Mouse (Mus musculus): ENCODE measurements around the gene Gm13696. TPM values are rescaled to one million over a fixed set of nuclear protein-coding genes. Genes with fewer than 3 reads are reported as not detected.
"Not testable (repeated sequence)": the region's sequence is repeated elsewhere in the genome, so short reads cannot be mapped to it uniquely, and the experiment has no call there.

Gm13696 gene
- polyA plus RNA-seq, 1 experiment from 2014 or later: not detected

- not testable (repeated sequence) for H3K9me3 ChIP-seq (ENCODE audit: control insufficient read depth, low read length); ATAC-seq (replicated peaks; ENCODE audit: low FRiP score); DNase-seq (ENCODE audit: low spot score); H3K4me1 ChIP-seq (replicated peaks; ENCODE audit: control insufficient read depth, insufficient read depth, low read length); H3K9ac ChIP-seq (ENCODE audit: low read depth, low read length); H3K27ac ChIP-seq (ENCODE audit: low read depth, low read length); H3K4me2 ChIP-seq; H3K27me3 ChIP-seq (replicated peaks; ENCODE audit: control insufficient read depth, insufficient read depth, low read length); H3K4me3 ChIP-seq (ENCODE audit: low read depth, low read length); H3K36me3 ChIP-seq (ENCODE audit: control insufficient read depth, insufficient read depth, low read length)
- WGBS: no CpG with 5 or more reads among the region's 6 CpGs
Measured at GRCm38 (mm10) chr2:83984443-83984842, 11.5 kb downstream of the Gm13696 start, which contains the start of gene Gm13697. Gm13697 (plus strand) TSS chr2:83984743.

GRCm38 (mm10) chr2:83990253-83990652, 17.3 kb downstream of the Gm13696 start, which contains the start of gene Gm13691:
Gm13691 (plus strand) TSS chr2:83990553.
- no CpG with 5 or more reads among the region's 6 CpGs for WGBS
- not testable (repeated sequence) for H3K36me3 ChIP-seq (ENCODE audit: control insufficient read depth, insufficient read depth, low read length); H3K4me1 ChIP-seq (replicated peaks; ENCODE audit: control insufficient read depth, insufficient read depth, low read length); ATAC-seq (replicated peaks; ENCODE audit: low FRiP score); H3K27ac ChIP-seq (ENCODE audit: low read depth, low read length); H3K4me3 ChIP-seq (ENCODE audit: low read depth, low read length); DNase-seq (ENCODE audit: low spot score); H3K9me3 ChIP-seq (ENCODE audit: control insufficient read depth, low read length); H3K27me3 ChIP-seq (replicated peaks; ENCODE audit: control insufficient read depth, insufficient read depth, low read length); H3K4me2 ChIP-seq; H3K9ac ChIP-seq (ENCODE audit: low read depth, low read length)

- H3K4me1 ChIP-seq (replicated peaks; ENCODE audit: control insufficient read depth, insufficient read depth, low read length); H3K36me3 ChIP-seq (ENCODE audit: control insufficient read depth, insufficient read depth, low read length); DNase-seq (ENCODE audit: low spot score); H3K27me3 ChIP-seq (replicated peaks; ENCODE audit: control insufficient read depth, insufficient read depth, low read length); H3K4me2 ChIP-seq; H3K9me3 ChIP-seq (ENCODE audit: control insufficient read depth, low read length); ATAC-seq (replicated peaks; ENCODE audit: low FRiP score); H3K27ac ChIP-seq (ENCODE audit: low read depth, low read length); H3K9ac ChIP-seq (ENCODE audit: low read depth, low read length); H3K4me3 ChIP-seq (ENCODE audit: low read depth, low read length): not testable (repeated sequence)
- WGBS: 25% methylated on average over 7 of the region's 9 CpGs
Measured at GRCm38 (mm10) chr2:83993639-83994255, 20.8 kb downstream of the Gm13696 start.

GRCm38 (mm10) chr2:83994526-83994925, 21.6 kb downstream of the Gm13696 start:
- H3K9ac ChIP-seq (ENCODE audit: low read depth, low read length); H3K27me3 ChIP-seq (replicated peaks; ENCODE audit: control insufficient read depth, insufficient read depth, low read length); DNase-seq (ENCODE audit: low spot score); H3K4me2 ChIP-seq; H3K36me3 ChIP-seq (ENCODE audit: control insufficient read depth, insufficient read depth, low read length); ATAC-seq (replicated peaks; ENCODE audit: low FRiP score); H3K27ac ChIP-seq (ENCODE audit: low read depth, low read length); H3K4me1 ChIP-seq (replicated peaks; ENCODE audit: control insufficient read depth, insufficient read depth, low read length); H3K4me3 ChIP-seq (ENCODE audit: low read depth, low read length); H3K9me3 ChIP-seq (ENCODE audit: control insufficient read depth, low read length): not testable (repeated sequence)
- WGBS: no CpG with 5 or more reads among the region's 3 CpGs

DNA sequence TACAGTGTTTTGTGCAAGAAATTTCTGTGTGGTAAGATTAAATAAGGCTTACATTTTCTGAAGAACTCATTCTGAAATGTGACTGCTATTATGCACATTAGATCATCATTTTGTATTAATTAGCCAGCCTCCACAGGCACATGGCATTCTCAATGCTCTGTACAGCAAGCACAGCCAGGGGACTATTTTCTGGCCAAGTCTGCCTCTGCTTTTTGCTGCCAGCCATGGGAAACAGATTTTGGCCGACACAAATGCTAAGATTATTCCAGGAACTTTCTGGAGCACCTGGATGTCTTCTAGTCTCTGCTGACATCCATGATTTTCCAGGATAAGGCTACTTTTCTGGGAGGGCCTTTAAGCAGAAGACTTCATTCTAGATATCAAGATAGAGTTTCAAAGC, 36.0 kb downstream of the Gm13696 start:
- H3K9me3 ChIP-seq (ENCODE audit: control insufficient read depth, low read length): no peaks in the 10 kb centered on the region
- H3K27me3 ChIP-seq (replicated peaks; ENCODE audit: control insufficient read depth, insufficient read depth, low read length): no peaks in the 10 kb centered on the region
- no peak overlapping the region for H3K27ac ChIP-seq (ENCODE audit: low read depth, low read length)
- H3K9ac ChIP-seq (ENCODE audit: low read depth, low read length): no peak overlapping the region
- 60% methylated on average over 1 of the region's 1 CpGs for WGBS
- DNase-seq (ENCODE audit: low spot score) (no peak), ATAC-seq (replicated peaks; ENCODE audit: low FRiP score) (no peak)
- H3K4me1 ChIP-seq (replicated peaks; ENCODE audit: control insufficient read depth, insufficient read depth, low read length): peaks cover 4% of the 10 kb centered on the region; the same call in 1 of the 2 replicates
- H3K36me3 ChIP-seq (ENCODE audit: control insufficient read depth, insufficient read depth, low read length): no peaks in the 10 kb centered on the region
- H3K4me2 ChIP-seq: no peak overlapping the region
- no peak overlapping the region for H3K4me3 ChIP-seq (ENCODE audit: low read depth, low read length)

DNA sequence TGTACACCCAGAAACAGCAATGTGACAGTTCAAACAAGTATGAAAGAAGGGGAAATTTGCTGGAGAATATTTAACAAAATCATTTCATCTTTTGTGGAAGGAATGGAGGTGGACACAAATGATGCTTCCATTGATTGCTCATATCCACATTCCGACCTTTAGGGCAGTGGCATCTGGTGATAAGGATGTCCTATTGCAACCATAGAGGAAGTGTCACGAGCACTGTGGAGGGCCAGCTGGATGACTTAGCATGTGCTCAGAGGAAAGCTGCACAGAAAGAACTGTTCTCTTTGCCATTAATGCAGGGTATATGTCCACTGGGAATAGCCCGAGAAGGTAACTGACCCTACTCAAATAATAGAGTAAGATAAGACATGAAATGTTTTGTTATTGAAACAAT, 36.9 kb downstream of the Gm13696 start:
- Histone ChIP-seq H3K4me2 (no peak overlapping the region), H3K9me3 (ENCODE audit: control insufficient read depth, low read length) (no peaks in the 10 kb centered on the region), H3K4me3 (ENCODE audit: low read depth, low read length) (no peak overlapping the region), H3K4me1 (replicated peaks; ENCODE audit: control insufficient read depth, insufficient read depth, low read length) (peaks cover 4% of the 10 kb centered on the region; the same call in 1 of the 2 replicates), H3K9ac (ENCODE audit: low read depth, low read length) (no peak overlapping the region), H3K27me3 (replicated peaks; ENCODE audit: control insufficient read depth, insufficient read depth, low read length) (no peaks in the 10 kb centered on the region), H3K36me3 (ENCODE audit: control insufficient read depth, insufficient read depth, low read length) (no peaks in the 10 kb centered on the region), H3K27ac (ENCODE audit: low read depth, low read length) (no peak overlapping the region)
- 35% methylated on average over 3 of the region's 3 CpGs for WGBS
- DNase-seq (ENCODE audit: low spot score) (no peak), ATAC-seq (replicated peaks; ENCODE audit: low FRiP score) (no peak)

DNA sequence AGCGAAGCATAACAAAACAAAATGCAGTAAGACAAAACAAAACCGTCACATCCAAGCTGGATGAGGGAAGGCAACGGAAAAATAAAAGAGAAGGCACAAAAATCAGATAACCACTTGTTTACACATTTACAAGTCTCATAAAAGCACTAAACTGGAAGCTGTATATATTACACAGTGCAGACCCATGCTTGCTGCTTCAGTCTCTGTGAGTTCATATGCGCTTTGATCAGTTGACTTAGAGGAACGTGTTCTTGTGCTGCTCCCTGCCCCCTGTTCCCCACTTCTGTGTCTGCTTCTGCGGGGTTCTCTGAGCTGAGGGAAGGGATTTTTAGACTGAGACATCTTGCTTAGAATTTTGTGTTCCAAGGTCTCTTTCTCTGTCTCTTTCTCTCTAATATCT, 41.6 kb downstream of the Gm13696 start:
- WGBS: 69% methylated on average over 6 of the region's 6 CpGs
- H3K27me3 ChIP-seq (replicated peaks; ENCODE audit: control insufficient read depth, insufficient read depth, low read length): no peaks in the 10 kb centered on the region
- no peak overlapping the region for H3K4me2 ChIP-seq
- H3K9me3 ChIP-seq (ENCODE audit: control insufficient read depth, low read length): no peaks in the 10 kb centered on the region
- H3K9ac ChIP-seq (ENCODE audit: low read depth, low read length): no peak overlapping the region
- ATAC-seq (replicated peaks; ENCODE audit: low FRiP score) (no peak), DNase-seq (ENCODE audit: low spot score) (no peak)
- peaks cover 6% of the 10 kb centered on the region; the same call in 1 of the 2 replicates for H3K4me1 ChIP-seq (replicated peaks; ENCODE audit: control insufficient read depth, insufficient read depth, low read length)
- H3K27ac ChIP-seq (ENCODE audit: low read depth, low read length): no peak overlapping the region
- H3K36me3 ChIP-seq (ENCODE audit: control insufficient read depth, insufficient read depth, low read length): no peaks in the 10 kb centered on the region
- no peak overlapping the region for H3K4me3 ChIP-seq (ENCODE audit: low read depth, low read length)

- DNase-seq (ENCODE audit: low spot score); H3K27me3 ChIP-seq (replicated peaks; ENCODE audit: control insufficient read depth, insufficient read depth, low read length); H3K36me3 ChIP-seq (ENCODE audit: control insufficient read depth, insufficient read depth, low read length); H3K4me1 ChIP-seq (replicated peaks; ENCODE audit: control insufficient read depth, insufficient read depth, low read length); H3K4me2 ChIP-seq; H3K4me3 ChIP-seq (ENCODE audit: low read depth, low read length); H3K9me3 ChIP-seq (ENCODE audit: control insufficient read depth, low read length); ATAC-seq (replicated peaks; ENCODE audit: low FRiP score); H3K27ac ChIP-seq (ENCODE audit: low read depth, low read length); H3K9ac ChIP-seq (ENCODE audit: low read depth, low read length): not testable (repeated sequence)
- 81% methylated on average over 4 of the region's 5 CpGs for WGBS
Measured at GRCm38 (mm10) chr2:84016291-84016690, 43.4 kb downstream of the Gm13696 start.

DNA sequence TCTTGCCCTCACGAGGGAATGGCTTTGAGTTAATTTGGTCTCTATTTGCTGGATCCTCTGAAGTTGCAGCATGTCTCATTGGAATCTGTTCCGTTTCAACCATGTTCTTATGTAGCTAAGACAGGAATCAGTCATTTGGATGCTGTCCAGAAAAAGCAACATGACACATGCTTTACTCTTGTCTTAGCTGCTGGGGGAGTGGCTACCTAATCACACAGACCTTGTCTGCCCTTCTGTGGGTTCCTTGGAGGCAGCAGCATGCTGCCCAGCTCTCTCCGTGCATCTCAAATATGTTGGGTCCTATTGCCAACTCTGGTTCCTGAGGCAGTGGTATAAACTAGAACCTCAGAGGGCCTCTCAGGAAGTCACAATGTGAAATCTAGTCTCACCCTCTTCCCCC, 45.4 kb downstream of the Gm13696 start:
- WGBS: 54% methylated on average over 3 of the region's 3 CpGs
- Histone ChIP-seq H3K36me3 (ENCODE audit: control insufficient read depth, insufficient read depth, low read length) (no peaks in the 10 kb centered on the region), H3K4me3 (ENCODE audit: low read depth, low read length) (no peak overlapping the region), H3K27ac (ENCODE audit: low read depth, low read length) (no peak overlapping the region), H3K4me2 (no peak overlapping the region), H3K4me1 (replicated peaks; ENCODE audit: control insufficient read depth, insufficient read depth, low read length) (0 out of 2 replicates have a peak, but pooled peaks cover 2% of the 10 kb centered on the region), H3K9ac (ENCODE audit: low read depth, low read length) (no peak overlapping the region), H3K9me3 (ENCODE audit: control insufficient read depth, low read length) (no peaks in the 10 kb centered on the region), H3K27me3 (replicated peaks; ENCODE audit: control insufficient read depth, insufficient read depth, low read length) (no peaks in the 10 kb centered on the region)
- ATAC-seq (replicated peaks; ENCODE audit: low FRiP score) (no peak), DNase-seq (ENCODE audit: low spot score) (no peak)

All from liver, embryonic 11.5 days (tissue).